Mouse (Mus musculus) stomach, embryonic 14.5 days (tissue): ENCODE measurements around the gene Cpm. TPM values are rescaled to one million over a fixed set of nuclear protein-coding genes. Genes with fewer than 3 reads are reported as not detected.
"Not testable (repeated sequence)": the region's sequence is repeated elsewhere in the genome, so short reads cannot be mapped to it uniquely, and the experiment has no call there.

ENCODE experiments used
- ATAC-seq: fragments of 200-750 bp; cut with Nextera tagmentation; 2 replicates; pipeline ENCODE4 v1.8.0; 2017; ENCODE audit warnings: low read depth, moderate TSS enrichment; ENCODE audit not compliant: insufficient number of reproducible peaks, insufficient read depth, low FRiP score
- H3K27ac ChIP-seq: fragments of 300-500 bp; sonication (generic); 2 replicates; pipeline ENCODE4 v1.5.1; 2014; ENCODE audit warnings: mild to moderate bottlenecking, low read length, moderate library complexity, mixed read lengths
- H3K27me3 ChIP-seq: fragments of 300-500 bp; sonication (generic); 2 replicates; pipeline ENCODE4 v1.6.1; 2014; ENCODE audit warnings: low read length, control low read depth, mixed read lengths; ENCODE audit not compliant: control insufficient read depth, insufficient read depth
- H3K36me3 ChIP-seq: fragments of 300-500 bp; sonication (generic); 2 replicates; pipeline ENCODE4 v1.6.1; 2014; ENCODE audit warnings: mild to moderate bottlenecking, control low read depth, low read length, moderate library complexity, mixed read lengths; ENCODE audit not compliant: control insufficient read depth, insufficient read depth
- H3K4me1 ChIP-seq: fragments of 300-500 bp; sonication (generic); 2 replicates; pipeline ENCODE4 v1.6.1; 2014; ENCODE audit warnings: low read length, control low read depth, mixed read lengths; ENCODE audit not compliant: control insufficient read depth, insufficient read depth
- H3K4me2 ChIP-seq: fragments of 300-500 bp; sonication (generic); replicated peaks from 2 replicates; pipeline ENCODE4 v1.6.1; 2014; ENCODE audit warnings: low read depth, low read length, control low read depth
- H3K4me3 ChIP-seq: fragments of 300-500 bp; sonication (generic); 2 replicates; pipeline ENCODE4 v1.5.1; 2014; ENCODE audit warnings: low read depth, low read length, control low read depth
- H3K9ac ChIP-seq: fragments of 300-500 bp; sonication (generic); replicated peaks from 2 replicates; pipeline ENCODE4 v1.6.1; 2014; ENCODE audit warnings: low read depth, mild to moderate bottlenecking, control low read depth, low read length, moderate library complexity, mixed read lengths
- H3K9me3 ChIP-seq: fragments of 300-500 bp; sonication (generic); 2 replicates; pipeline ENCODE4 v1.6.1; 2016; ENCODE audit warnings: low read depth, low read length, control low read depth; ENCODE audit not compliant: control insufficient read depth
- WGBS: fragments of 180-500 bp; shearing (Covaris S2); extraction: QIAGEN DNeasy Blood & Tissue Kit; methylation state at CpG from one replicate; pipeline ENCODE4 v1.1.7; 2014; 5-methylcytosine and 5-hydroxymethylcytosine counted together
- polyA plus RNA-seq: library from polyadenylated mRNA; unstranded; fragments of >200 nt; fragmentation: Nextera tagmentation; extraction: Ambion mirVana; gene quantifications from 2 replicates; pipeline ENCODE4 v1.2.1, GENCODE M21; 2014

Gene Cpm
- polyA plus RNA-seq, 1 experiment from 2014 or later: 95.8 TPM

DNA sequence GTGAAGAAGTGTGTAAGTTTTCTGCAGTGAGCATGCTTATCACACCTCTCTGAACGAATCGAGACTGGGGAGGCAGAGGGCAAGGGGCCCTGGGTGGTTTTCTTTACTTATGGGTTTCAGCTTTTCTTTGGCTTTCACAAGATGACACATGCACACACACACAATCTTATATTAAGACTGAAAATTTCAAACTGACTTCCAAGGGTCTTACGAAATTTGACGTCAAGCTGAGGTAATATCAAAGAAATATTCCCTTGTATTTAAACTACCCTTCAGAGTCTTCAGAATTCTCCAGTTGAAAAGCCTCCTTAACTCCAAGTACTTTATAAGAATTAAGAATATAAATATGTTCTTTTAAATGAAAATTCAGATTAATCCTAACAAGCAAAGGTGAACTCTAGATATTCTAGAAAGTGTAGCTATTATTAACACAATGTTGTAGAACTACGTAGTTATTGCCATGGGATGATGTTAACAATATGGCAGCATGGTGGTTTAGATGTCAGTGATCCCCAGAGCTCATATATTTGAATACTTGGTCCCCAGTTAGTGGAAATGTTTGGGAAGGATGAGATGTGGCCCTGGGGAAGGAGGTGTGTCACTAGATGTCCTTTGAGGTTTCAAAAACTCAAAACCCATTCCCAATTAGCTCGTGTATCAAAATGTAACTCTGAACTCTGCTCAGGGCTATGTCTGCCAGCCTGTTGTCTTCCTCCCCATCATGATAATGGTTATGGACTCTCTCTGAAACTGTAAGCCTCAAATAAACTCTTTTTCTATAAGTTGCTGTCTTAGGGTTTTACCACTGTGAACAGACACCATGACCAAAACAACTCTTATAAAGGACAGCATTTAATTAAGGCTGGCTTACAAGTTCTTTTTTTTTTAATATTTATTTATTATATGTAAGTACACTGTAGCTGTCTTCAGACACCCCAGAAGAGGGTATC is 44.5 kb upstream of the Cpm start:
- Histone ChIP-seq H3K27me3 (no peaks in the 10 kb centered on the region), H3K27ac (no peak overlapping the region), H3K4me1 (peaks cover 3% of the 10 kb centered on the region; the same call in 1 of the 2 replicates), H3K4me2 (no peak overlapping the region), H3K9me3 (no peaks in the 10 kb centered on the region), H3K36me3 (no peaks in the 10 kb centered on the region), H3K9ac (no peak overlapping the region), H3K4me3 (no peak overlapping the region)
- no peak for ATAC-seq
- WGBS: 66% methylated on average over 6 of the region's 6 CpGs

DNA sequence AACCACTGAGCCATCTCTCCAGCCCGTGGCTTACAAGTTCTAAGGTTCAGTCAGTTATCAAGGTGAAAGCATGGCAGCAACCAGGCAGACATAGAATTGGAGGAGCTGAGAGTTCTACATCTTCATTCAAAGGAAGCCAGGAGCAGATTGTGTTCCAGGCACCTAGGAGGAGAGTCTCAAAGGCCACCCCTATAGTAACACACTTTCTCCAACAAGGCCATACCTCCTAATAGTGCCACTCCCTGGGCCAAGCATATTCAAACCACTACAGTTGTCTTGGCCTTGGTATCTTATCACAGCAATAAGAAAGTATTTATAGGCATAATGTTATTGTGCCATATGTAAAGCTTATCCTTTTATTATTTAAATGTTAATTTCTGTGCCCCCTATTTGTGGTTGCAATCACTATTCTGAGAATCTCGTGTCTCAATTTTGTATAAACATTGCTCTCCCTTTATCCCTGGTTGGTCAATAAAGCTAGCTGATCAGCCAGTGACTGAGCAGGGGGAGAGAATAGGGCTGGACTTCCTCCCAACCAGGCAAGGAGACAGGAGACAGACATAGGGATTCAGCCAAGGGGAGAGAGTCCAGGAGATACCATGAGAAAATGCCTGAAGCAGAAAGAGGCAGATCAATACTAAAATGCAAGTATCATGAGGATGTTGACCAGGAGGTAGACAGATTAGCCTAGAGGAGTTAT is 43.5 kb upstream of the Cpm start:
- no peak overlapping the region for H3K27ac ChIP-seq
- H3K27me3 ChIP-seq: no peaks in the 10 kb centered on the region
- H3K9me3 ChIP-seq: no peaks in the 10 kb centered on the region
- no peak for ATAC-seq
- 67% methylated on average over 2 of the region's 2 CpGs for WGBS
- H3K9ac ChIP-seq: no peak overlapping the region
- H3K36me3 ChIP-seq: no peaks in the 10 kb centered on the region
- no peak overlapping the region for H3K4me2 ChIP-seq
- H3K4me3 ChIP-seq: no peak overlapping the region
- H3K4me1 ChIP-seq: peaks cover 3% of the 10 kb centered on the region; the same call in 1 of the 2 replicates

DNA sequence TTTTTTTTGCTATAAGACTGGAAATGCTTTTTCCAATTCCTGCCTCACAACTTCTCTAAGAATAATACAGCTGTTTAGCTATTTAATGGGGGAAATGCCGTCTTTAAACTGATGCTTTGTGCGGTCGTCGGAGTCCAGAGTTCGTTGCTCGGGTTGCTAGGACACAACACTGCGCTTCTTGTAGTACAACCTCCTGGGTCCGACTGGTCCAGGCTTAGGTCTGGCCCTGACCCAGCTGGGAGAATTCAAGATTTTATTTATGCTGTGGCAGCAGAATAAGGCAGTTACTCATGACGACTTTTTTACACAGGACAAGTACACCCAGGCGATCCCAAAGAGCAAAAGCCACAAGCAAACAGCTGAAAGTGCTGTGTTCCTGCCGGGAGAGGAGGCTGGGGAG is 42.4 kb upstream of the Cpm start:
- ATAC-seq: no peak
- H3K4me2 ChIP-seq: no peak overlapping the region
- no peak overlapping the region for H3K9ac ChIP-seq
- H3K4me3 ChIP-seq: no peak overlapping the region
- no peaks in the 10 kb centered on the region for H3K27me3 ChIP-seq
- no peak overlapping the region for H3K27ac ChIP-seq
- no peaks in the 10 kb centered on the region for H3K36me3 ChIP-seq
- H3K9me3 ChIP-seq: no peaks in the 10 kb centered on the region
- H3K4me1 ChIP-seq: peaks cover 3% of the 10 kb centered on the region; the same call in 1 of the 2 replicates
- 33% methylated on average over 11 of the region's 11 CpGs for WGBS

DNA sequence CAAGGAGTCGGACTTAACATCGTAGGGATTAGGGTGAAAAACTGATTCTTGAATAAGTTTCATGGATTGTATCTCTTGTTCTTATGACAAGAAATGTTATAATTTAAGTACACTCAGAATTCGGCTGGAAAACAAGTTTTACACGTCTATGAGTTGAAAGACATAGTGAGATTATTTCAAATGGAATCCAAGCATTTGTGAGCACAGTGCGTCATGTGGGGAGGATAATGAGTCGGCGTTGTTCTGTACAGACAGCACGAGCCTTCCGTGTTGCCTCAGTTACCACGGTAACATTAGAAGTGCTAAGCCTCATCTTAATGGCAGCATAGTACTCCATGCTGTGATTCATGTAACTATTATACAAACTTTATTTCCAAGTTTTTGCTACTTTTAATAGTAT is 42.0 kb upstream of the Cpm start:
- no peak overlapping the region for H3K4me2 ChIP-seq
- H3K27ac ChIP-seq: no peak overlapping the region
- no peak overlapping the region for H3K9ac ChIP-seq
- WGBS: 77% methylated on average over 10 of the region's 10 CpGs
- H3K4me1 ChIP-seq: peaks cover 3% of the 10 kb centered on the region; the same call in 1 of the 2 replicates
- no peaks in the 10 kb centered on the region for H3K27me3 ChIP-seq
- ATAC-seq: no peak
- H3K4me3 ChIP-seq: no peak overlapping the region
- no peaks in the 10 kb centered on the region for H3K36me3 ChIP-seq
- no peaks in the 10 kb centered on the region for H3K9me3 ChIP-seq

DNA sequence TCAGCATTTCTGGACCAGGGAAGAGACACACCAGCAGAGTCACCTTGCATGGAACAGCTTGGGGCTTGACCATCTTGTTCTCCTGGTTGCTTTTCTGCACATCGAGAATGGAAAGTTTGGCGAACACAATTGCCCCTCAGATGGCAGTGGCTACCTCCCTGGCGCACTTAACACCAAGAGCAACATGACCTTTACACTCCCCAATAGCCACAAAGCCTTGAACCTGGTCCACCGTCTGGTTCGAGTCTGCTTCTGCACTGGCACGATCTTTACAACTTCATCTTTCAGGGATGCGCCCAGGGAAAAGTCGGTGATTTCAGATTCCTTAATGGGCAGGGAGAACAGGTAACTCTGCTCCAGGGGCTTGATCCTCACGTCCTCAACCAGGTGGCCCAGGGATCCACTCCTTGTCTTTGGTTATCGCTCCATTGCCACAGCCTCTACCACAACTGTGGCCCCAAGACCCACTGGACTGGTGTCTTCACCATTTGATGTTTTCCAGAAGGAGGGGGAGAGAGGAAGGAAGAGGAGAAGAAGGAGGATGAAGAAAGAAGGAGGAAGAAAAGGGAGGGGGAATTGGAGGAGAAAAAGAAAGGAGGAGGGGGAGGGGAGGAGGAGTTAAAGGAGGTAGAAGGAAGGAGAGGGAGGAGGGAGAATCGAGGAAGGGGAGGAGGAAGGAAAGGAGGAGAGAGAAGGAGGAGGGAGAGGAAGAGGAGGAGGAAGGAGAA is 40.7 kb upstream of the Cpm start:
- not testable (repeated sequence) for H3K9ac ChIP-seq, H3K27ac ChIP-seq, H3K36me3 ChIP-seq, H3K27me3 ChIP-seq, H3K4me1 ChIP-seq, ATAC-seq, H3K4me3 ChIP-seq, H3K9me3 ChIP-seq, H3K4me2 ChIP-seq
- WGBS: 85% methylated on average over 11 of the region's 11 CpGs

DNA sequence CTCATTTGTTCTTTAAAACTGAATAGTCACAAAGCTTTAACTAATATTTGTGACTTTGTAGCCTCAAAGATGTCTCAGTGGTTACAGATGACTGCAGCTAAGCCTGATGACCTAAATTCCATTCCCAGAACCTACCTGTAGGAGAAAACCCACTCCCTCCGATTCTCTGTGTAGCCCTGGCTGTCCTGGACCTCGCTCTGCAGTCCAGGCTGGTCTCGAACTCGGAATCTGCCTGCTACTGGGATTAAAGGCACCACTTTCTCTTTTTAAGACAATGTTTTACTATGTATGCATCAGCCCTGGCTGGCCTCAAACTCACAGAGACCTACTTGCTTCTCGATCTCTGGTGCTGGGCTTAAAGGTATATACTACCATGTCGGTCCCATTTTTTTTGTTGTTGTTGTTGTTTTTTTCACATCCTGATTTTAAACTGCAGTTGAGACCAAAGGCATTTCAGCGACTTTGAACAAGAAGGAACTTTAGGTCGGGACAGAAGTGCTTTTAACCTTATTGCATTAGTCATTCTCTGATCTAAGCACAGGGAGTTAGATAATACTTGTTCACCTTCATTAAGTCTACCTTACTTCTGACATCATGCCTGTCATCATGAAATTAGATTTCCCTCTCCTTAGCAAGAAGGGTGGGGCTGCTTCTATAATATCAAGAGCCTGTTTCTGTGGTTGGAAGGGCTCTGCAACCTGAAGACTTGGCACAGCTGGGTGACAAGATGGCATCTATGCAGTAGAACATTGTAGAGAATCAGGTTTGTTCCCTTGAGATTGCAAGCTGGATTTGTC is 40.0 kb upstream of the Cpm start:
- no peaks in the 10 kb centered on the region for H3K27me3 ChIP-seq
- H3K9ac ChIP-seq: no peak overlapping the region
- H3K4me2 ChIP-seq: no peak overlapping the region
- H3K9me3 ChIP-seq: no peaks in the 10 kb centered on the region
- no peaks in the 10 kb centered on the region for H3K36me3 ChIP-seq
- ATAC-seq: no peak
- no peak overlapping the region for H3K27ac ChIP-seq
- 89% methylated on average over 8 of the region's 8 CpGs for WGBS
- H3K4me1 ChIP-seq: no peaks in the 10 kb centered on the region
- H3K4me3 ChIP-seq: no peak overlapping the region

DNA sequence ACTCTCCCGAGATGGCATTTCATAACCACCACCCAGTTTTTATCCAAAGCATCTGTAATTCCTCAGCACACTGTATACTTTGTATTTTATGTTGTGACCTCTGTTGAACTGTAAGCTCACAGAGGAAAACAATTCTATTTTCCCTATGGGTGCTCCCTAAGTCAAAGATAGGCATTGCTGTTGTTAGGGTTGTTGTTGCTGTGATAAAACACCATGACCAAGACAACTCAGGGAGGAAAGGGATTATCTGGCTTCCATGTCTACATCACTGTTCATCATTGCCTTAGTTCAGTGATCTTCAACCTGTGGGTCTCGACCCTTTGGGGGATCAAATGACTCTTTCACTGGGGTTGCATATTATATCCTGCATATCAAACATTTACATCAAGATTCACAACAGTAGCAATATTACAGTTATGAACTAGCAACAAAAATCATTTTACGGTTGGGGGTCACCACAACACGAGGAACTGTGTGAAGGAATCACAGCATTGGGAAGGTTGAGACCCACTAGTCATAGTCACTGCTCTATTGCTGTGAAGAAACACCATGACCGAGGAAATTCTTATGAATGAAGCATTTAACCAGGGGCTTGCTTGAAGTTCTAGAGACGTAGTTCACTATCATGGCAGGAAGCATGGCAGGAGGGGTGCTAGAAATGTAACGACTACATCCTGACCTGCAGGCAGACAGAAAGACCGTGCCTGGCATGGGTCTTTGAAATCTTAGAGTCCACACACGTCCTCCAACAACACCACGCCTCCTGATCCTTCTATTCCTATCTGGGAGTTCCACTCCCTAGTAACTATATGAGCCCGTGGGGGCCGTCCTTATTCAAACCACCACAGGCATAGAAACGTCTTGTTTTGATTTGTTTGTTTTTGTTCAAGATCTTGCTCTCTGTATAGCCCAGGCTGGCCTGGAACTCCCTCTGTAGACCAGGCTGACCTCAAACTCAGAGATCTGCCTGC is 38.7 kb upstream of the Cpm start:
- Histone ChIP-seq H3K9ac (no peak overlapping the region), H3K9me3 (no peaks in the 10 kb centered on the region), H3K4me3 (no peak overlapping the region), H3K4me2 (no peak overlapping the region), H3K4me1 (no peaks in the 10 kb centered on the region), H3K27ac (no peak overlapping the region), H3K27me3 (no peaks in the 10 kb centered on the region), H3K36me3 (no peaks in the 10 kb centered on the region)
- ATAC-seq: no peak
- 76% methylated on average over 13 of the region's 13 CpGs for WGBS
